Mouse (Mus musculus): ENCODE data around the gene Siah1b. TPM values are rescaled to one million over a fixed set of nuclear protein-coding genes. Genes with fewer than 3 reads are reported as not detected.
A peak's percentile ranks its signal among the peaks of the same experiment; 100 is the strongest.

Siah1b gene
- polyA plus RNA-seq, 1 experiment = 9.1 TPM

DNA sequence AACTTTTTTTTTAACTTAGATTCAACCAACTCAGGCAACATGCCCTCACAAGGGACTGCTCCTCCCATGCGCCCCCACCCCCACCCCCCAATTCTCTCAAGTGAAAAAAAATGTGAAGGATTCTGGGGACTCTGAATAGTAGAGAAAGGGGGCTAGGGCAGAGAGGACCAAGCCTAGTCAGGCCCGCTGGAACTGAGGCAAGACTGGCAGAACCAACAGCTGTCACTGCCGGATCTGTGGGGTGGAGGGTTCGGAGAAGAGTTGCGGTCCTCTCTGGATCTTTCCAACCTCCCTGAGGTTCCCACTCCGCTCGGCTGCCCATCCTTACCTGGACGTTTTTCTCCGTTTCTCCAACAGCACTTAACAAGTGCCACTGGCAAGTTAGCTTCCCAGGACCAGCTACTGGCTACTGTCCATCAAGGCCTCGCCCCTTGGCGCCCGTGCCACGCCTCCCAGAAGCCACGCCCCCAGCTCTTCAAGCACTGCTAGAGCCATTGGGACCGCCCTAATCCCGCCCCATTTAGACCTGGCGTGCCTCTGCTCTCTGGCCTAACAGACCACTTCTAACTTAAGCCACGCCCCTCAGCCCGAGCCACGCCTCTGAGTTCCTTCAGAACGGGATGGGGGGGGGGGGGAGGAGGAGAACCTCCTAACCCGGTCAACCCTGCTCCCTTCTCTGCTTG is 48.5 kb downstream of the Siah1b start, which contains the start of gene Car5b:
Gene Car5b, minus strand, starts transcription at position 391 of the 683 bp plus-strand sequence.
- TF ChIP-seq CTCF (IDR thresholded peaks at IDR 0.05; ENCODE audit: control insufficient read depth, insufficient read depth, low read length) (no peak), POLR2A (IDR thresholded peaks at IDR 0.05; ENCODE audit: borderline replicate concordance, control insufficient read depth, low read depth, low read length) (no peak)
- no peaks in the 10 kb centered on the region for H3K4me1 ChIP-seq (ENCODE audit: control insufficient read depth, insufficient read depth, low read length)
- 10% methylated on average over 19 of the region's 22 CpGs for WGBS
- H3K27ac ChIP-seq (ENCODE audit: control insufficient read depth, insufficient read depth, low read depth, low read length, poor library complexity) = no peak within 1 kb of the TSS
- peak within 1 kb of the TSS; percentile 17 for H3K4me3 ChIP-seq (replicated peaks; ENCODE audit: control insufficient read depth, low read depth, low read length)

Other genes with a start within 250 kb of the Siah1b start
- gene Ap1s2, start 167.5 kb downstream of the Siah1b start, polyA plus RNA-seq (2011; ENCODE audit: insufficient read depth, insufficient read length, low replicate concordance, missing spikeins) = 6.6 and 24.8 TPM in 2 replicates
- gene Zrsr2, start 117.8 kb downstream of the Siah1b start, polyA plus RNA-seq (2011; ENCODE audit: insufficient read depth, insufficient read length, low replicate concordance, missing spikeins) = 52.8 and 63.6 TPM in 2 replicates
- gene Car5b, start 48.5 kb downstream of the Siah1b start, polyA plus RNA-seq (2011; ENCODE audit: insufficient read depth, insufficient read length, low replicate concordance, missing spikeins) = 0.84 and 1.2 TPM in 2 replicates
- 3.4 TPM in 1 of 2 replicates, not detected in the other for gene Cltrn, start 12.3 kb upstream of the Siah1b start, polyA plus RNA-seq (2011; ENCODE audit: insufficient read depth, insufficient read length, low replicate concordance, missing spikeins)
- gene Ace2, start 62.8 kb upstream of the Siah1b start, polyA plus RNA-seq (2011; ENCODE audit: insufficient read depth, insufficient read length, low replicate concordance, missing spikeins) = 0.72 TPM in 1 of 2 replicates, not detected in the other
- 8.0 and 19.2 TPM in 2 replicates for gene Bmx, start 181.7 kb upstream of the Siah1b start, polyA plus RNA-seq (2011; ENCODE audit: insufficient read depth, insufficient read length, low replicate concordance, missing spikeins)
- gene Pir, start 192.9 kb upstream of the Siah1b start, polyA plus RNA-seq (2011; ENCODE audit: insufficient read depth, insufficient read length, low replicate concordance, missing spikeins) = 3.0 and 10.2 TPM in 2 replicates

Data from bone marrow, adult 2 months (tissue).